15 mouse cellular contexts compared by ENCODE assay signal in the genomic region with DNA sequence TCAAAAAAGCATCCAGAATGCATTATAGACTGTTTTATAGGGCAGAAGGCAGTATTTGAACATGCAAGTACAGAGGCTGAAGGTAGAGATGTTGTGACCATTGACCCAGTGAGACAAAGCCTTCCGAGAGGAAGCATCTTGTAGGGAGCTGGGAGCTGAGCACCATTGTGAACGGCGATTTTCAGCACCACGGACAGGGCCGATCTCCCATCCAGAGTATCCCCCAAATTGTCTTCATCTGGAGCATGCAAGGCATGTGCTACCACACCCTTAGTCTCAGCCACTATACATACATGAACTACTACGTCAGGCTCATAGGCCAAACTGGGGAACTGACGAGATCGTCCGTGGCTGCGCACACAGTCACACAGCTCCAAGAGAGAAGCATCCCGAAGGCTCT. TPM values are rescaled to one million over a fixed set of nuclear protein-coding genes. Genes with fewer than 3 reads are reported as not detected.
DNase-seq lines count a peak whose midpoint lies in the region; ATAC-seq and TF ChIP-seq lines count a peak whose summit lies in the region.
"Had no signal": no experiment of that assay in that cellular context is flagged by ENCODE, and none has a peak within 500 bp of the region (broad histone marks: within the 10 kb centered on the region; RNA-seq: fewer than 3 reads in every experiment).

No protein-coding gene starts in this region.

- no peak overlapping the region for H3K4me3 ChIP-seq in liver, embryonic 11.5 days (ENCODE audit: low read depth, low read length)
- H3K4me3 ChIP-seq in myocyte = no peak overlapping the region
- H3K4me3 ChIP-seq: embryonic facial prominence, embryonic 15.5 days; layer of hippocampus, adult 2 months; megakaryocyte, embryonic 14.5 days; neural tube, embryonic 15.5 days had no signal

- ATAC-seq in liver, embryonic 11.5 days (replicated peaks; ENCODE audit: low FRiP score) = no peak
- ATAC-seq: hindbrain, embryonic 16.5 days had no signal

- no peak for TF ChIP-seq POLR2A in myocyte (IDR thresholded peaks at IDR 0.05; ENCODE audit: insufficient read length, low read depth)

- H3K36me3 ChIP-seq in liver, embryonic 11.5 days (ENCODE audit: control insufficient read depth, insufficient read depth, low read length) = no peaks in the 10 kb centered on the region
- H3K36me3 ChIP-seq in myocyte (ENCODE audit: control insufficient read depth, insufficient read depth) = no peaks in the 10 kb centered on the region
- H3K36me3 ChIP-seq: embryonic facial prominence, embryonic 15.5 days; neural tube, embryonic 15.5 days had no signal

- H3ac ChIP-seq in myocyte (ENCODE audit: control insufficient read depth, insufficient read length) = no peak overlapping the region

- H3K79me2 ChIP-seq in myocyte (ENCODE audit: control insufficient read depth, insufficient read depth) = no peaks in the 10 kb centered on the region

- no peak overlapping the region for H3K9ac ChIP-seq in liver, embryonic 11.5 days (ENCODE audit: low read depth, low read length)
- H3K9ac ChIP-seq: embryonic facial prominence, embryonic 15.5 days; liver, embryonic 14.5 days; neural tube, embryonic 15.5 days had no signal

- no peak overlapping the region for H3K27ac ChIP-seq in liver, embryonic 11.5 days (ENCODE audit: low read depth, low read length)
- H3K27ac ChIP-seq: embryonic facial prominence, embryonic 15.5 days; layer of hippocampus, adult 2 months; liver, embryonic 14.5 days; neural tube, embryonic 15.5 days had no signal

- H3K9me3 ChIP-seq in liver, embryonic 11.5 days (ENCODE audit: control insufficient read depth, low read length) = no peaks in the 10 kb centered on the region
- H3K9me3 ChIP-seq: embryonic facial prominence, embryonic 15.5 days; megakaryocyte, embryonic 14.5 days; neural tube, embryonic 15.5 days had no signal

- no peaks in the 10 kb centered on the region for H3K27me3 ChIP-seq in liver, embryonic 11.5 days (replicated peaks; ENCODE audit: control insufficient read depth, insufficient read depth, low read length)
- no peaks in the 10 kb centered on the region for H3K27me3 ChIP-seq in myocyte (ENCODE audit: control insufficient read depth, insufficient read depth, insufficient read length)
- H3K27me3 ChIP-seq: embryonic facial prominence, embryonic 15.5 days; neural tube, embryonic 15.5 days had no signal

- H3K4me2 ChIP-seq in liver, embryonic 11.5 days = no peak overlapping the region
- no peak overlapping the region for H3K4me2 ChIP-seq in myocyte (ENCODE audit: low read depth)
- H3K4me2 ChIP-seq: embryonic facial prominence, embryonic 15.5 days; neural tube, embryonic 15.5 days had no signal

- no peaks in the 10 kb centered on the region for H3K4me1 ChIP-seq in liver, embryonic 11.5 days (replicated peaks; ENCODE audit: control insufficient read depth, insufficient read depth, low read length)
- H3K4me1 ChIP-seq: embryonic facial prominence, embryonic 15.5 days; neural tube, embryonic 15.5 days had no signal

- peak; percentile 52 for DNase-seq in adrenal gland, postnatal 14 days
- no peak for DNase-seq in adrenal gland, adult 2 months
- DNase-seq in liver = peak; percentile 32
- no peak for DNase-seq in liver, embryonic 11.5 days (ENCODE audit: low spot score)
- peak; percentile 63 for DNase-seq in embryo, embryonic 11 days
- DNase-seq in cerebellum, adult 9-10 months = no peak
- DNase-seq in right cerebral cortex, postnatal 25 days = no peak

- WGBS in liver, embryonic 11.5 days = 40% methylated on average over 11 of the region's 11 CpGs

TF ChIP-seq in myocyte, 11 proteins besides CTCF, POLR2A, EP300 and RAD21:
- TF ChIP-seq POLR2AphosphoS2 (IDR thresholded peaks at IDR 0.05; ENCODE audit: insufficient read length, low read depth) = no peak
- TF ChIP-seq SRF (IDR thresholded peaks at IDR 0.05; ENCODE audit: control insufficient read depth, insufficient read length, low read depth) = no peak
- TF ChIP-seq MYOD1 (IDR thresholded peaks at IDR 0.05; ENCODE audit: control insufficient read depth in 1 of 3, insufficient read length in 2 of 3, low read depth in 2 of 3) = no peak
- no peak for TF ChIP-seq TCF12 (IDR thresholded peaks at IDR 0.05; ENCODE audit: insufficient read depth, poor library complexity, severe bottlenecking)
- TF ChIP-seq MYOG (IDR thresholded peaks at IDR 0.05; ENCODE audit: control insufficient read depth in 1 of 3, insufficient read depth in 1 of 3, insufficient read length in 2 of 3, low read depth in 2 of 3) = no peak
- peak; percentile 94 for TF ChIP-seq REST (IDR thresholded peaks at IDR 0.05; ENCODE audit: insufficient read depth, insufficient read length)
- TF ChIP-seq USF1 (IDR thresholded peaks at IDR 0.05; ENCODE audit: low read depth) = no peak
- TF ChIP-seq MAX (IDR thresholded peaks at IDR 0.05; ENCODE audit: low read depth) = no peak
TF ChIP-seq in myocyte: peak in this region for 1.

RNA-seq across cellular contexts. Expression of a gene that starts 16.4 kb away (rescaled TPM):
- total RNA-seq in adrenal gland, postnatal 14 days (2021) = 43.4 and 44.0 TPM in 2 replicates
- total RNA-seq in adrenal gland, adult 2 months (2021) = 10 to 100 TPM; 44.4 TPM
- 119 and 120 TPM in 2 replicates for polyA plus RNA-seq in adrenal gland, adult 2 months (2012; rRNA removed)
- polyA plus RNA-seq in liver, embryonic 11.5 days (2014; fragmentation: Nextera tagmentation; extraction: Ambion mirVana) = 18.6 and 19.2 TPM in 2 replicates
- 49.9 TPM for polyA plus RNA-seq in myocyte (2012; fragmentation: generic; extraction: Trizol)

RNA-seq across cellular contexts. Expression of a gene that starts 20.6 kb away (rescaled TPM):
- 43.7 and 44.2 TPM in 2 replicates for total RNA-seq in adrenal gland, postnatal 14 days (2021)
- 10 to 100 TPM; 36.4 to 44.0 TPM for total RNA-seq in adrenal gland, adult 2 months (2021)
- polyA plus RNA-seq in adrenal gland, adult 2 months (2012; rRNA removed) = 36.1 and 46.5 TPM in 2 replicates
- 32.6 and 33.9 TPM in 2 replicates for polyA plus RNA-seq in liver, embryonic 11.5 days (2014; fragmentation: Nextera tagmentation; extraction: Ambion mirVana)
- 77.2 TPM for polyA plus RNA-seq in myocyte (2012; fragmentation: generic; extraction: Trizol)

RNA-seq across cellular contexts. Expression of a gene that starts 28.4 kb away (rescaled TPM):
- not detected in 2 replicates for total RNA-seq in adrenal gland, postnatal 14 days (2021)
- total RNA-seq in adrenal gland, adult 2 months (2021) = 1 to 10 TPM in 1 of 2 experiments, not detected in 1; 9.8 TPM
- not detected in 2 replicates for polyA plus RNA-seq in adrenal gland, adult 2 months (2012; rRNA removed)
- 1.1 TPM in 1 of 2 replicates, not detected in the other for polyA plus RNA-seq in liver, embryonic 11.5 days (2014; fragmentation: Nextera tagmentation; extraction: Ambion mirVana)
- 0.26 TPM for polyA plus RNA-seq in myocyte (2012; fragmentation: generic; extraction: Trizol)
- total RNA-seq: layer of hippocampus, adult 2 months had no signal
- polyA plus RNA-seq: liver, embryonic 14.5 days; small intestine, adult 2 months had no signal

RNA-seq across cellular contexts. Expression of a gene that starts 43.4 kb away (rescaled TPM):
- not detected in 2 replicates for total RNA-seq in adrenal gland, postnatal 14 days (2021)
- not detected for total RNA-seq in adrenal gland, adult 2 months (2021)
- not detected in 2 replicates for polyA plus RNA-seq in adrenal gland, adult 2 months (2012; rRNA removed)
- polyA plus RNA-seq in liver, embryonic 11.5 days (2014; fragmentation: Nextera tagmentation; extraction: Ambion mirVana) = 7.2 and 32.9 TPM in 2 replicates
- polyA plus RNA-seq in myocyte (2012; fragmentation: generic; extraction: Trizol) = not detected
- total RNA-seq: layer of hippocampus, adult 2 months had no signal
- polyA plus RNA-seq: liver, embryonic 14.5 days; small intestine, adult 2 months had no signal

RNA-seq across cellular contexts. Expression of a gene that starts 52.6 kb away (rescaled TPM):
- total RNA-seq in adrenal gland, postnatal 14 days (2021) = 191 and 207 TPM in 2 replicates
- 100 to 1,000 TPM; 164 to 221 TPM for total RNA-seq in adrenal gland, adult 2 months (2021)
- polyA plus RNA-seq in adrenal gland, adult 2 months (2012; rRNA removed) = 77.6 and 98.7 TPM in 2 replicates
- 36.0 and 37.6 TPM in 2 replicates for polyA plus RNA-seq in liver, embryonic 11.5 days (2014; fragmentation: Nextera tagmentation; extraction: Ambion mirVana)
- 75.8 TPM for polyA plus RNA-seq in myocyte (2012; fragmentation: generic; extraction: Trizol)

Comparison
In these comparisons a context has a peak if more than half of its experiments do, and no peak if none do; other contexts are left out.
1. DNase-seq: peak in adrenal gland, postnatal 14 days (single experiment), liver (single experiment) and embryo, embryonic 11 days (single experiment); none in adrenal gland, adult 2 months (single experiment), liver, embryonic 11.5 days (single experiment), cerebellum, adult 9-10 months (single experiment) and right cerebral cortex, postnatal 25 days (single experiment).